Mouse (Mus musculus) lung, postnatal 0 days (tissue): Measurements from ENCODE around the gene Sbk1.

Experiments
- CTCF ChIP-seq: IDR thresholded peaks from 2 replicates; pipeline ENCODE4 v1.5.1; 2016; ENCODE audit warnings: antibody characterized with exemption, mild to moderate bottlenecking
- EP300 ChIP-seq: IDR thresholded peaks from 2 replicates; pipeline ENCODE4 v1.6.1; 2016; ENCODE audit warnings: antibody characterized with exemption, mild to moderate bottlenecking, control low read depth

DNA sequence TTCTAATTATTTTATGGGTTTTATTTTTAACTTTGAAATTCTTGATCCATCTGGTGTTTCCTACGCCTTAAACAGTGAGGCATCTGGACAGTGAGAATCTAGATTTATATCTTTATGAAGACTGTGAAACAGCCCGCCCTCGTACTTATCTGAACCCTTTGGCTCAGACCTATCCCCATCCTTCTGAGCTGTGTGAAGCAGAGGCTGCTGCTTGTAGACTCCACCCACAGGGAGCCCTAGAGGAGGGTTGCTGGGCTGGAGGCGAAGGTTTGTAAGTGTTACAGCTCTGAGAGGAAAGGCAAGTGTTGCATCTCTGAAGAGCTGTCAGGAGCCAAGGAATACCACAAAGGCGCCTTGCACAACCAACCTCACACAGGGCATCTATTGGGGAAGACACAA lies 35.6 kb upstream of the Sbk1 start:
- TF ChIP-seq CTCF (no peak), EP300 (no peak)
